19 mouse cellular contexts compared by ENCODE assay signal in the genomic region with DNA sequence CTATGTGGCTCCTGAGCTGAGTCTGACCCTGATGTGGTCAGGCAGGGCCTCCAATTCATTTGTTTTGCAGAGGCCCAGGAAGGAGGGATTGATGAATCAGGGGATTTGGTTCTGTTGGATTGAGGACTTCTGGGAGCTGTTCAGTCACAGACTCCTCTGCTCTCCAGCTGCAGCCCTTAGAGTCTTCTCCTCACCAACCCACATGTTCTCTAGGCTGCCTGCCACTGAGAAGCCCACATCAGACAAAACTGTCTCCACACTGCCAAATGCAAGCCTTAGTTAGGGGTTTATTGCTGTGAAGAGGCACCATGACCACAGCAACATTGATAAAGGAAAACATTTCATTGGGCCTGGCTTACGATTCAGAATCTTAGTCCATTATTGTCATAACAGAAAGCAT.
"Had no signal": no experiment of that assay in that cellular context is flagged by ENCODE, and none has a peak within 500 bp of the region (broad histone marks: within the 10 kb centered on the region; RNA-seq: fewer than 3 reads in every experiment).

No protein-coding gene starts in this region.

- H3K4me3 ChIP-seq: liver, embryonic 15.5 days; lung, embryonic 15.5 days; megakaryocyte, embryonic 14.5 days; midbrain, embryonic 12.5 days; neural tube, embryonic 12.5 days; stomach, embryonic 15.5 days had no signal

- ATAC-seq: liver, postnatal 0 days; lung, postnatal 0 days; midbrain, embryonic 16.5 days had no signal

- H3K4me1 ChIP-seq: midbrain, embryonic 12.5 days; neural tube, embryonic 12.5 days; stomach, embryonic 15.5 days had no signal

- H3K27ac ChIP-seq: liver, embryonic 15.5 days; lung, embryonic 15.5 days; macrophage; midbrain, embryonic 12.5 days; neural tube, embryonic 12.5 days; stomach, embryonic 15.5 days; stomach, postnatal 0 days had no signal

- H3K36me3 ChIP-seq: liver, embryonic 15.5 days had no signal

- H3K9ac ChIP-seq: liver, embryonic 15.5 days; liver, postnatal 0 days; lung, embryonic 15.5 days; midbrain, embryonic 12.5 days; neural tube, embryonic 12.5 days; stomach, embryonic 15.5 days had no signal

- H3K9me3 ChIP-seq: liver, embryonic 15.5 days; lung, embryonic 15.5 days; megakaryocyte, embryonic 14.5 days; midbrain, embryonic 12.5 days; neural tube, embryonic 12.5 days; stomach, embryonic 15.5 days had no signal

- H3K4me2 ChIP-seq: liver, embryonic 15.5 days; lung, embryonic 15.5 days; midbrain, embryonic 12.5 days; neural tube, embryonic 12.5 days; stomach, embryonic 15.5 days had no signal

- H3K27me3 ChIP-seq: liver, embryonic 15.5 days; lung, embryonic 15.5 days; megakaryocyte, embryonic 14.5 days; midbrain, embryonic 12.5 days; neural tube, embryonic 12.5 days; stomach, embryonic 15.5 days had no signal

- DNase-seq: liver, postnatal 0 days; lung, adult 2 months; lung, postnatal 14 days; lung, postnatal 36 days; midbrain, embryonic 14.5 days; right cerebral cortex, postnatal 14 days; thymus, adult 18-20 months; thymus, postnatal 14 days; thymus, postnatal 36 days had no signal
